Mouse (Mus musculus) MEL (cell line): ENCODE results near the gene Fbn1. TPM values are rescaled to one million over a fixed set of nuclear protein-coding genes. Genes with fewer than 3 reads are reported as not detected.

Experiments used
- DNase-seq: peaks from one replicate; pipeline ENCODE4 v3.0.0; 2011; ENCODE audit warnings: low read depth, low spot score
- H3K27ac ChIP-seq: 2 replicates; pipeline ENCODE4 v1.5.1; 2012; ENCODE audit warnings: low read depth, mild to moderate bottlenecking, control low read depth, low read length, moderate library complexity; ENCODE audit not compliant: control insufficient read depth
- H3K27me3 ChIP-seq, 2 experiments: fragments of 150-350 bp in 1 of 2; sonication (generic) in 1 of 2; 2 replicates each; pipeline ENCODE4 v1.6.1; 2012; ENCODE audit warnings: low read length in 2 of 2, mild to moderate bottlenecking in 2 of 2, improper control_type of control experiment in 1 of 2, moderate library complexity in 1 of 2; ENCODE audit not compliant: insufficient read depth in 2 of 2, control insufficient read depth in 1 of 2
- H3K36me3 ChIP-seq, 2 experiments: 2 replicates each; pipeline ENCODE4 v1.6.1; 2012 to 2014; ENCODE audit warnings: low read length in 2 of 2, improper control_type of control experiment in 1 of 2, inconsistent platforms in 1 of 2, mild to moderate bottlenecking in 1 of 2; ENCODE audit not compliant: insufficient read depth in 2 of 2, control insufficient read depth in 1 of 2
- H3K4me1 ChIP-seq, 2 experiments: fragments of 150-350 bp in 1 of 2; sonication (generic) in 1 of 2; 2 replicates each; pipeline ENCODE4 v1.6.1; 2012; ENCODE audit warnings: low read length in 2 of 2, improper control_type of control experiment in 1 of 2, mild to moderate bottlenecking in 1 of 2; ENCODE audit not compliant: insufficient read depth in 2 of 2, control insufficient read depth in 1 of 2
- H3K4me3 ChIP-seq, 2 experiments: fragments of 150-350 bp in 1 of 2; sonication (generic) in 1 of 2; 2 replicates each; pipeline ENCODE4 v1.5.1; 2012; ENCODE audit warnings: low read depth in 2 of 2, low read length in 2 of 2, mild to moderate bottlenecking in 2 of 2, moderate library complexity in 2 of 2, control low read depth in 1 of 2, improper control_type of control experiment in 1 of 2; ENCODE audit not compliant: control insufficient read depth in 1 of 2, insufficient read depth in 1 of 2
- H3K79me2 ChIP-seq: 2 replicates; pipeline ENCODE4 v1.6.1; 2012; ENCODE audit warnings: mild to moderate bottlenecking, low read length, moderate library complexity; ENCODE audit not compliant: control insufficient read depth, poor library complexity, insufficient read depth
- H3K9ac ChIP-seq: 2 replicates; pipeline ENCODE4 v1.6.1; 2012; ENCODE audit warnings: low read depth, mild to moderate bottlenecking, control low read depth, low read length, moderate library complexity; ENCODE audit not compliant: control insufficient read depth, poor library complexity, severe bottlenecking
- H3K9me3 ChIP-seq: fragments of 150-350 bp; sonication (generic); replicated peaks from 2 replicates; pipeline ENCODE4 v1.6.1; 2012; ENCODE audit warnings: mild to moderate bottlenecking, low read length, improper control_type of control experiment, moderate library complexity; ENCODE audit not compliant: insufficient read depth
- CHD2 ChIP-seq: IDR thresholded peaks from 2 replicates; pipeline ENCODE4 v1.6.1; 2011; ENCODE audit warnings: low read length, improper control_type of control experiment
- CTCF ChIP-seq, 3 experiments: IDR thresholded peaks in 2 of 3; conservative IDR thresholded peaks in 1 of 3; 2 replicates each; pipeline ENCODE4 v1.5.1; 2011 to 2012; ENCODE audit warnings: low read length in 3 of 3, low read depth in 2 of 3, mild to moderate bottlenecking in 2 of 3, improper control_type of control experiment in 1 of 3, inconsistent platforms in 1 of 3, mixed read lengths in 1 of 3, moderate library complexity in 1 of 3; ENCODE audit not compliant: control insufficient read depth in 1 of 3, insufficient read depth in 1 of 3, poor library complexity in 1 of 3, severe bottlenecking in 1 of 3
- EP300 ChIP-seq, 2 experiments: IDR thresholded peaks; 2 replicates each; pipeline ENCODE4 v1.6.1; 2011; ENCODE audit warnings: improper control_type of control experiment in 2 of 2, low read length in 2 of 2, low read depth in 1 of 2, mild to moderate bottlenecking in 1 of 2
- GABPA ChIP-seq: IDR thresholded peaks from 2 replicates; pipeline ENCODE4 v1.6.1; 2012; ENCODE audit warnings: low read depth, mild to moderate bottlenecking, inconsistent platforms, low read length, improper control_type of control experiment, moderate library complexity
- GATA1 ChIP-seq: IDR thresholded peaks from 2 replicates; pipeline ENCODE4 v1.6.1; 2011; ENCODE audit warnings: low read depth, low read length, improper control_type of control experiment
- MAX ChIP-seq: IDR thresholded peaks from 2 replicates; pipeline ENCODE4 v1.6.1; 2011; ENCODE audit warnings: low read length, improper control_type of control experiment
- MEF2A ChIP-seq: IDR thresholded peaks from 2 replicates; pipeline ENCODE4 v1.6.1; 2014; ENCODE audit warnings: low read depth, mild to moderate bottlenecking, inconsistent platforms, low read length, improper control_type of control experiment; ENCODE audit not compliant: poor library complexity, insufficient replicate concordance, severe bottlenecking; ENCODE audit errors: extremely low read depth
- MYC ChIP-seq: IDR thresholded peaks from 2 replicates; pipeline ENCODE4 v1.6.1; 2011; ENCODE audit warnings: low read depth, mild to moderate bottlenecking, low read length, improper control_type of control experiment, moderate library complexity
- POLR2A ChIP-seq, 2 experiments: IDR thresholded peaks; 2 replicates each; pipeline ENCODE4 v1.6.1; 2011 to 2012; ENCODE audit warnings: low read length in 2 of 2, mild to moderate bottlenecking in 2 of 2, control low read depth in 1 of 2, improper control_type of control experiment in 1 of 2, low read depth in 1 of 2, moderate library complexity in 1 of 2; ENCODE audit not compliant: control insufficient read depth in 1 of 2, insufficient read depth in 1 of 2, poor library complexity in 1 of 2
- RAD21 ChIP-seq: IDR thresholded peaks from 2 replicates; pipeline ENCODE4 v1.6.1; 2011; ENCODE audit warnings: mild to moderate bottlenecking, low read depth, low read length, improper control_type of control experiment
- RCOR1 ChIP-seq: IDR thresholded peaks from 2 replicates; pipeline ENCODE4 v1.6.1; 2012; ENCODE audit warnings: low read depth, mild to moderate bottlenecking, inconsistent platforms, low read length, improper control_type of control experiment
- SMC3 ChIP-seq: IDR thresholded peaks from 2 replicates; pipeline ENCODE4 v1.6.1; 2011; ENCODE audit warnings: low read depth, low read length, improper control_type of control experiment
- TBP ChIP-seq: IDR thresholded peaks from 2 replicates; pipeline ENCODE4 v1.8.0; 2011; ENCODE audit warnings: low read depth, low read length, improper control_type of control experiment
- USF1 ChIP-seq: IDR thresholded peaks from 2 replicates; pipeline ENCODE4 v1.6.1; 2014; ENCODE audit warnings: low read depth, mild to moderate bottlenecking, inconsistent platforms, low read length, improper control_type of control experiment, moderate library complexity
- ZC3H11A ChIP-seq: IDR thresholded peaks from 2 replicates; pipeline ENCODE4 v1.6.1; 2012; ENCODE audit warnings: low read depth, mild to moderate bottlenecking, inconsistent platforms, low read length, improper control_type of control experiment
- ZKSCAN1 ChIP-seq: IDR thresholded peaks from 2 replicates; pipeline ENCODE4 v1.6.1; 2012; ENCODE audit warnings: low read depth, mild to moderate bottlenecking, inconsistent platforms, low read length, improper control_type of control experiment, moderate library complexity
- ZMIZ1 ChIP-seq: IDR thresholded peaks from 2 replicates; pipeline ENCODE4 v1.6.1; 2012; ENCODE audit warnings: low read depth, mild to moderate bottlenecking, inconsistent platforms, low read length, improper control_type of control experiment, moderate library complexity
- polyA plus RNA-seq, 2 experiments: library from polyadenylated mRNA; stranded (reverse) in 1 of 2; unstranded in 1 of 2; fragments of >175 nt in 1 of 2; fragments of >200 nt in 1 of 2; gene quantifications; 2 replicates each; pipeline versions ENCODE4 v1.2.1 to v1.2.4; 2012; ENCODE audit warnings: low replicate concordance in 2 of 2, low read depth in 1 of 2; ENCODE audit not compliant: insufficient read length in 2 of 2, insufficient read depth in 1 of 2, missing spikeins in 1 of 2
- total RNA-seq: library from RNA; depleted of rRNA; stranded (reverse); fragments of 300-350 nt; gene quantifications from 2 replicates; pipeline ENCODE4 v1.2.3, GENCODE M21; 2012

Gene Fbn1
- total and polyA plus RNA-seq, 3 experiments, result 0.01 TPM; not detected in 2

DNA sequence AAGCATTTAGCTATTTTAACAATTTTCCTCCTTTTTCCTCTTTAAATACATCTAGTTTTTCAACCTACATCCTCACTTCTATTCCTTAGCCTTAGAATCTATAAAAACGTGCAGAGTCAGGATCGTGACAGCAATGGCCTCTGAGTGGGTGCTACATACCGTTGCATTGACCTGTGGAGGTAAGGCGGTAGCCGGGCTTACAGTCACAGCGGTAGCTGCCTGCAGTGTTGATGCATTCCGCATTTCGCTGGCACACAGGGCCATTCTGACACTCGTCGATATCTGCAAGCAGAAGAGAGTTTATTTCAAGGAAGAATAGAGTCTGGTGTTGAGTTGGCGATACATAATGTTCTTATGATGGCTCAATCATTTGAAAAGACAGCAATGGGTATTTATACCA, 172.6 kb downstream of the Fbn1 start:
- H3K4me3 ChIP-seq, result no peak overlapping the region
- no peaks in the 10 kb centered on the region for H3K4me1 ChIP-seq
- H3K9me3 ChIP-seq, result no peaks in the 10 kb centered on the region
- TF ChIP-seq EP300 (IDR thresholded peaks at IDR 0.05; ENCODE audit: low read depth in 1 of 2, low read length in 2 of 2) (no peak), ZKSCAN1 (no peak), MYC (no peak), RCOR1 (no peak), TBP (no peak), ZMIZ1 (no peak), GATA1 (no peak), CHD2 (no peak)
- H3K9ac ChIP-seq, result no peak overlapping the region
- no peak overlapping the region for H3K27ac ChIP-seq
- DNase-seq, result no peak
- H3K36me3 ChIP-seq, result no peaks in the 10 kb centered on the region
- no peaks in the 10 kb centered on the region; a peak in 1 of 4 replicates for H3K27me3 ChIP-seq
- H3K79me2 ChIP-seq, result no peaks in the 10 kb centered on the region

DNA sequence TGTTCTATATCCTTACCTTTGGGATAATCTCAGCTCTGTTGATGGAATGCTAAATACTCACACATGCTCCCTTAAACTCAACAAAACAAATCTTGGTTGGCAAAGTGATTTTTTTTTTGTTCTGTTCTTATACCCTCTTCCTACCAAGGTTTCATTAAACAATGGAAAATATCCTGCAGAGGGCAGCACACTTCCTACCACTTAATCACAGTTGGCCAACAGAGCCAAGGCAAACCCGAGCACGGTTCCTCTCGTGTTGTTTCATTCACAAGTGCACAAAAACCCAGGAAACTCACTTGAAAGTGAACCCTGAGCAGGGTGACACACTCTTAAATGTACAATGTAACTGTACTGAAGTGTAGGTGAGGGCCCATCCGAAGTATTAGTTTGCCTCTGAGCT, 173.6 kb downstream of the Fbn1 start:
- no peak overlapping the region for H3K27ac ChIP-seq
- no peaks in the 10 kb centered on the region for H3K4me1 ChIP-seq
- H3K9me3 ChIP-seq, result no peaks in the 10 kb centered on the region
- TF ChIP-seq EP300 (IDR thresholded peaks at IDR 0.05; ENCODE audit: low read depth in 1 of 2, low read length in 2 of 2), result no peak
- no peak for TF ChIP-seq MAX
- TF ChIP-seq GABPA, result no peak
- peak; percentile 64 for TF ChIP-seq SMC3
- TF ChIP-seq CTCF (IDR thresholded peaks at IDR 0.05 in 2 of 3, conservative IDR thresholded peaks at IDR 0.05 in 1 of 3; ENCODE audit: control insufficient read depth in 1 of 3, insufficient read depth in 1 of 3, low read depth in 2 of 3, low read length in 3 of 3, poor library complexity in 1 of 3, severe bottlenecking in 1 of 3), result peak; percentile 5 to 51 (median 13); a peak in 3 of 6 replicates
- no peak for TF ChIP-seq USF1
- TF ChIP-seq RAD21, result peak; percentile 54
- TF ChIP-seq MEF2A, result no peak
- TF ChIP-seq ZC3H11A, result peak; percentile 44
- TF ChIP-seq POLR2A (IDR thresholded peaks at IDR 0.05; ENCODE audit: control insufficient read depth in 1 of 2, insufficient read depth in 1 of 2, low read depth in 1 of 2, low read length in 2 of 2, poor library complexity in 1 of 2), result no peak
- H3K79me2 ChIP-seq, result no peaks in the 10 kb centered on the region
- no peak overlapping the region for H3K9ac ChIP-seq
- no peaks in the 10 kb centered on the region for H3K27me3 ChIP-seq
- H3K36me3 ChIP-seq, result no peaks in the 10 kb centered on the region
- no peak overlapping the region for H3K4me3 ChIP-seq
- peak; percentile 27 for DNase-seq
